Mouse (Mus musculus) liver, adult 2 months (tissue): ENCODE data around the gene Ugt8a.

Experiments
- CTCF ChIP-seq: fragments of 200-500 bp; IDR thresholded peaks from 2 replicates; pipeline ENCODE4 v1.5.1; 2011; ENCODE audit warnings: low read depth, low read length, control low read depth
- POLR2A ChIP-seq: fragments of 200-500 bp; IDR thresholded peaks from 2 replicates; pipeline ENCODE4 v1.6.1; 2011; ENCODE audit warnings: low read length, control low read depth; ENCODE audit not compliant: insufficient read depth; ENCODE audit errors: extremely low read depth

GRCm38 (mm10) chr3:125898976-125899375 lies 39.4 kb downstream of the Ugt8a start:
- no peak for TF ChIP-seq POLR2A
- TF ChIP-seq CTCF, result no peak
